Mouse (Mus musculus) ES-Bruce4 (cell line): ENCODE measurements around the gene Acot7. TPM values are rescaled to one million over a fixed set of nuclear protein-coding genes. Genes with fewer than 3 reads are reported as not detected.

Source experiments
- H3K27ac ChIP-seq: 2 replicates; pipeline ENCODE4 v1.5.1; 2012; ENCODE audit warnings: low read length, inconsistent platforms; ENCODE audit not compliant: insufficient read depth
- H3K27me3 ChIP-seq: 2 replicates; pipeline ENCODE4 v1.6.1; 2012; ENCODE audit warnings: mild to moderate bottlenecking, low read length, inconsistent platforms; ENCODE audit not compliant: control insufficient read depth, poor library complexity, insufficient read depth, severe bottlenecking
- H3K36me3 ChIP-seq: 2 replicates; pipeline ENCODE4 v1.6.1; 2012; ENCODE audit warnings: inconsistent platforms, mild to moderate bottlenecking, low read length, moderate library complexity; ENCODE audit not compliant: control insufficient read depth, poor library complexity, insufficient read depth, severe bottlenecking
- H3K4me1 ChIP-seq: one replicate; pipeline ENCODE4 v1.8.1; 2011; ENCODE audit warnings: low read length; ENCODE audit not compliant: control insufficient read depth, insufficient read depth
- H3K4me3 ChIP-seq: 2 replicates; pipeline ENCODE4 v1.5.1; 2011; ENCODE audit warnings: low read depth, mild to moderate bottlenecking, low read length
- H3K9ac ChIP-seq: 2 replicates; pipeline ENCODE4 v1.6.1; 2012; ENCODE audit warnings: low read depth, mild to moderate bottlenecking, inconsistent platforms; ENCODE audit not compliant: poor library complexity, severe bottlenecking
- H3K9me3 ChIP-seq: replicated peaks from 2 replicates; pipeline ENCODE4 v1.6.1; 2012; ENCODE audit warnings: mild to moderate bottlenecking, low read length, inconsistent platforms; ENCODE audit not compliant: control insufficient read depth, poor library complexity, insufficient read depth, severe bottlenecking
- CTCF ChIP-seq: IDR thresholded peaks from one replicate; pipeline ENCODE4 v1.8.1; 2011; ENCODE audit warnings: low read depth, low read length
- EP300 ChIP-seq: IDR thresholded peaks from 2 replicates; pipeline ENCODE4 v1.6.1; 2011; ENCODE audit warnings: low read depth, low read length; ENCODE audit not compliant: insufficient read depth
- POLR2A ChIP-seq: IDR thresholded peaks from one replicate; pipeline ENCODE4 v1.8.1; 2011; ENCODE audit warnings: low read length; ENCODE audit not compliant: insufficient read depth
- polyA plus RNA-seq: library from polyadenylated mRNA; stranded (reverse); fragments of >200 nt; gene quantifications from 2 replicates; pipeline ENCODE4 v1.2.4, GENCODE M21; 2011; ENCODE audit warnings: low read depth; ENCODE audit not compliant: missing spikeins, insufficient read depth, insufficient read length

Acot7 gene
- polyA plus RNA-seq, 1 experiment, result 49.5 TPM

DNA sequence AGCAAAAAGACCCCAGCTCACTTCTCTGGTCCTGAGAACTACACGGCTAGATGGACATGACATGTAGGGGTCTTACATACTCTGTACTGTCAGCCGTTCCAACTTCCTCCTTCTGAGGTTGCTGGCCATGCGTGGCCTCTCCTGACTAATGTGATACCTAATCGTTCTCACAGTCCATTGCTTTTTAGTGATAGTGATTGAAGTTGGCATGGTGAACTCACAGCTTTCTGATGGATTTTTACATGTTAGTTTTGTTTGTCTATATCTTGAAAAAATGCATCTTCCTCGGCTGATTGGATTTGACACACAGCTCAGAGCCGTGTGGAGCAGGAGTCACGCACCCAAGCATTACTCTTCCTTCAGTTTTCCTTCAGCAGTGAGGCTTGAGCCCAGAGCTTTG, 53.4 kb downstream of the Acot7 start:
- H3K27me3 ChIP-seq, result no peaks in the 10 kb centered on the region

DNA sequence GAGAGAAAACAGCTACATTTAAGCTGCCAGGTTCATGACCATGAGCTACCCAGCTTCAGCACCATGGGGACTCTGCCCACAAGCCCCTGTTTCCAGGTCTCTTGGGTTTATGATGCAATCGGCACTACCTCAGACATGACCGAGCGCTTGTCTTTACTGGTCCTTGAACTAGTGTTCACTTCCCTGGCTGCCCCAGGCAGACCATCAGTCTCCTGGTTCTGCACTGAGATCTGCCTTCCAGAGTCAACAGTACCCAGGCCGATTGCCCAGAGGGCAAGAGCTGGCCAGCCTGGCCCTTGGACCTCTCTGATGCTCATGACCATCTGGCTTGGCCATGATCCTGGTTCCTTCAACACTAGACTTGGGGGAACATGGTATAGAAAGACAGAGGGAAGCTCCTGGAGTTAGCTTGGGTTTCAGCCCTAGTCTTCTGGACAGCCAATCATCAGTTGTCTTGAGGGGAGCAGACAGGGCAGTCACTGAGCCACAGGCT, 54.5 kb downstream of the Acot7 start:
- Histone ChIP-seq H3K9ac (no peak overlapping the region), H3K27ac (no peak overlapping the region), H3K4me1 (peaks cover 5% of the 10 kb centered on the region), H3K9me3 (no peaks in the 10 kb centered on the region), H3K27me3 (no peaks in the 10 kb centered on the region), H3K4me3 (no peak overlapping the region), H3K36me3 (no peaks in the 10 kb centered on the region)
- TF ChIP-seq EP300 (no peak), POLR2A (no peak), CTCF (no peak)

More for the DNA sequence above, 53.4 kb downstream of the Acot7 start:
- no peak for TF ChIP-seq POLR2A
- TF ChIP-seq EP300, result no peak
- TF ChIP-seq CTCF, result no peak
- no peak overlapping the region for H3K4me3 ChIP-seq
- no peaks in the 10 kb centered on the region for H3K36me3 ChIP-seq
- H3K9ac ChIP-seq, result no peak overlapping the region
- H3K27ac ChIP-seq, result no peak overlapping the region
- no peaks in the 10 kb centered on the region for H3K9me3 ChIP-seq
- peaks cover 5% of the 10 kb centered on the region for H3K4me1 ChIP-seq

DNA sequence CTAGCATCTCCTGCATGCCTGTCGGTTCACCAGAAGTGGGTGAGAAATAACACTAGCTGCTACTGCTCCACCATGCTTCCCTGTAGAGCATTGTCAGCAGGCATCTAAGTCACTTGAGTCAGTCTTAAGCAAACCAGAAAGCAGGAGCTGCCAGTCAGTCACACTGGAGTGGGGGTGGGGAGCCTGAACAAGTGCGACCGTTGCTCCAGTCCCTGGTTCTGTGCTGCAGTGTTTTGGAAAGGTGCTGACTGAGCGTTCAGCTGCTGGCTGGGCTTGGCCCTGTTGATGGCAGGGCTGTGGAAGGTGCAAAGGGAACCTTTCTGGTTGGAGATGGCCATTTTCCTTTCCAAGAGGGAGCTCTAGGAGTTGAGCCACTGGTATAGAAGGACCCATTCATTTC, 62.0 kb downstream of the Acot7 start:
- H3K36me3 ChIP-seq, result no peaks in the 10 kb centered on the region; the same call in 1 of the 2 replicates

DNA sequence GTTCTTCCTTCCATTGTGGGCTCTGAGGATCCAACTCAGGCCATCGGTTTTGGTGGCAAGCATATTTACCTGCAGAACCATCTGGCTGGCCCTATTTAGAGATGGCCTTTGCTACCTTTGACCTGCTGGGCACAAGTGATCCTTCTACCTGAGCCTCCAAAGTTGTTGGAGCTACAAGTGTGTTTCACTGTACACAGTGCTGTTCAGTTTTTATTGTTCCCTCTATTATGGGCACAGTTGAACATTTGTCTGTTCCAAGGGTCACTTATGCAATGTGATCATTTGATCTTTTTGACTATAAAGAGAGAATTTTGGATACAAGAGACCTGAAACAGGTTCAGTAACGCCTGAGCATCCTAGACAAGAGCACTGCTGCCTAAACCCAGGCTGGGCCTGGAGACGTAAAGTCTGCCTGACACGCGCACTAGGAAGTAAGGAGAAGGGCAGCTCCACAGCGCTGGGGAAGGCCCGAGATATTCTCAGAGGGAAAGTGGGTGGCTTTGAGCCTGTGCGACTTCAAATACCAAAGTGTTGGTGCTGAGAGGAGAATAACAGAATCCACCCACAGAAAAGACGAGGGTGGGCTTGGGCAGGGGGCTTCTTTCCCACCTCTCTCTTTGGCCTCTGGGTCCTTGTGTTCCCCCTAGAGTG, 65.4 kb downstream of the Acot7 start:
- no peaks in the 10 kb centered on the region for H3K4me1 ChIP-seq
- no peak overlapping the region for H3K9ac ChIP-seq
- H3K27ac ChIP-seq, result no peak overlapping the region
- TF ChIP-seq EP300 (no peak), POLR2A (no peak), CTCF (no peak)
- H3K9me3 ChIP-seq, result no peaks in the 10 kb centered on the region
- no peaks in the 10 kb centered on the region for H3K27me3 ChIP-seq
- no peak overlapping the region for H3K4me3 ChIP-seq
- no peaks in the 10 kb centered on the region for H3K36me3 ChIP-seq

More for the DNA sequence above, 62.0 kb downstream of the Acot7 start:
- H3K27ac ChIP-seq, result no peak overlapping the region
- H3K9ac ChIP-seq, result no peak overlapping the region
- no peak overlapping the region for H3K4me3 ChIP-seq
- H3K9me3 ChIP-seq, result no peaks in the 10 kb centered on the region
- H3K4me1 ChIP-seq, result no peaks in the 10 kb centered on the region
- H3K27me3 ChIP-seq, result no peaks in the 10 kb centered on the region
- no peak for TF ChIP-seq EP300
- no peak for TF ChIP-seq POLR2A
- TF ChIP-seq CTCF, result no peak

DNA sequence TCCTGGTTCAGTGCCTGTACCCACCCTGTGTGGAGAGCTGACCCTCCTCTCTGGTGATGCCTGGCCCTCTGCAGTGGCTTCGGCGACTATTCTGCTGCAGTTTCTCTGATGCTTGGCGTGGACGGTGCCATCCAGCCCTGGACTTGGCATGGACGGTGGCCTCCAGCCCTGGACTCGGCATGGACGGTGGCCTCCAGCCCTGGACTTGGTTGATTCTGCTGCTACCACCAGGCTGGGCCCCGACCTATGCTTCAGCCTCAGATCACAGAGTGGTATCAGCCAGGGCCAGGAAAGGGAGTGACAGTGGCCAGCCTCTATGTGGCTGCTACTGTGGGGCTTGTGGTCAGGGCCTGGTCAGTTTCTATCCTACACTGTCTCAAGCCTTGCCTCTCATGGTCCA, 66.0 kb downstream of the Acot7 start:
- Histone ChIP-seq H3K27ac (no peak overlapping the region), H3K36me3 (no peaks in the 10 kb centered on the region), H3K9ac (no peak overlapping the region), H3K27me3 (no peaks in the 10 kb centered on the region), H3K4me1 (no peaks in the 10 kb centered on the region), H3K4me3 (no peak overlapping the region), H3K9me3 (no peaks in the 10 kb centered on the region)
- TF ChIP-seq POLR2A (no peak), EP300 (no peak), CTCF (no peak)

DNA sequence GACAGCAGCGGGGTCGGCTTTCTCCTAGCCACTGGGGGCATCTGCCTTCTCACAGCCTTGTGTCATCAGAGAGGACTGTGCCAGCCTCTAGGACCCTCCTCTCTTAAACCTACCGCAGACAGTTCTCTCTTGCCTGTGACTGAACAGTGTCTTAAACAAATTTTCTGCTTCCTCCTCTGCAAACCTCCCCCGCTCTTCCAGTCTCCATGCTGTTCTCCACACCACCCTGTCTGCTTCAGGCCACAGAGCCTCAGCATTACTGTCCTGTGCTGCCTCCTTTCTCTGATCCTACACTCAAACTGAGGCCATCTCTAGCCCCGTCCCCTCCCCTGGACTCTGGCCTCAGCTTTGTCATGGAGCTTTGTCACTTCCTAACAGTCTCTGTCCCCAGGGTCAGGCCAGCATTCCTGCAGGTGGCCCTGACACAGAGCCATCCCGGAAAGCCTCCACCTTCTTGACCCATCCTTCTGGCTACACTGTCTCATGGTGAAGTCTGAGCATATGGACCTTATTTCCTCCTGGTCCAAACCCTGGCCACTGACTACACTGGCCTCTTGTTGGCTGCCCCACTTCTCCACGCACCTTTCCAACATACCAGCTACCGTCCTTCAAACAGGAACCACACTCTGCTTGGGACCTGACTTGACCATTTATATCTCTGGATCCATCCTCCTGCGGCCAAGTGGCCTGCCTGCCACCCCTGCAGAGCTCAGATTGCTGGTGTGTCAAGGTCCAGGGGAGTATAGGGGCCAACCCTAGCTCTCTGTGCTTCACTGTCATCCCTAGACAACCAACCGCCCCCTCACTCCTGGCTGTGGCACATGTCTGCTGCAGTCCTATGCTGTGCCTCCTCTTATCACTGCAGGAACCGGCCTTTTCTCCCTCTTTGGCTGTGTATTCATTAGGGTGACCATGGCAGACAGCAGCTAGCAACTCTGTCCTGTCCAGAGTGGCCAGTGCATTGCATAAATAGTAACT, 66.9 kb downstream of the Acot7 start:
- no peaks in the 10 kb centered on the region for H3K27me3 ChIP-seq
- no peaks in the 10 kb centered on the region for H3K9me3 ChIP-seq
- no peaks in the 10 kb centered on the region for H3K36me3 ChIP-seq
- TF ChIP-seq EP300, result no peak
- TF ChIP-seq POLR2A, result no peak
- TF ChIP-seq CTCF, result no peak
- H3K27ac ChIP-seq, result no peak overlapping the region
- no peak overlapping the region for H3K9ac ChIP-seq
- no peaks in the 10 kb centered on the region for H3K4me1 ChIP-seq
- H3K4me3 ChIP-seq, result no peak overlapping the region
